Mouse (Mus musculus) brain, embryonic 14.5 days (tissue): ENCODE measurements around the gene 4632433K11Rik. TPM values are rescaled to one million over a fixed set of nuclear protein-coding genes. Genes with fewer than 3 reads are reported as not detected.
"Not testable (repeated sequence)": the region's sequence is repeated elsewhere in the genome, so short reads cannot be mapped to it uniquely, and the experiment has no call there.

Source experiments
- DNase-seq: peaks from one replicate; pipeline ENCODE4 v3.0.0-alpha.2; 2011; ENCODE audit warnings: low read depth
- CTCF ChIP-seq: fragments of 200-500 bp; IDR thresholded peaks from 2 replicates; pipeline ENCODE4 v1.5.1; 2012; ENCODE audit warnings: inconsistent platforms, mild to moderate bottlenecking, moderate library complexity, borderline replicate concordance; ENCODE audit not compliant: insufficient read depth, insufficient read length; ENCODE audit errors: extremely low read depth
- POLR2A ChIP-seq: fragments of 200-500 bp; IDR thresholded peaks from 2 replicates; pipeline ENCODE4 v1.6.1; 2012; ENCODE audit warnings: mild to moderate bottlenecking, inconsistent platforms, borderline replicate concordance; ENCODE audit not compliant: poor library complexity, insufficient read depth, insufficient read length, severe bottlenecking; ENCODE audit errors: extremely low read depth
- polyA plus RNA-seq: library from polyadenylated mRNA; depleted of rRNA; stranded (reverse); fragments of >200 nt; gene quantifications from 2 replicates; pipeline ENCODE4 v1.2.3, GENCODE M21; 2012; rRNA removed

4632433K11Rik gene
- polyA plus RNA-seq, result not detected in 2 replicates

- TF ChIP-seq CTCF (no peak), POLR2A (no peak)
- DNase-seq, result no peak
These were observed at the start of gene 4632433K11Rik for GRCm38 (mm10) chr7:5033818-5034217. Gene 4632433K11Rik, plus strand, starts transcription at chr7:5034118.

- DNase-seq, result no peak
- TF ChIP-seq CTCF (no peak), POLR2A (no peak)
These were observed 45.7 kb upstream of the 4632433K11Rik start for GRCm38 (mm10) chr7:4988250-4988649.

DNA sequence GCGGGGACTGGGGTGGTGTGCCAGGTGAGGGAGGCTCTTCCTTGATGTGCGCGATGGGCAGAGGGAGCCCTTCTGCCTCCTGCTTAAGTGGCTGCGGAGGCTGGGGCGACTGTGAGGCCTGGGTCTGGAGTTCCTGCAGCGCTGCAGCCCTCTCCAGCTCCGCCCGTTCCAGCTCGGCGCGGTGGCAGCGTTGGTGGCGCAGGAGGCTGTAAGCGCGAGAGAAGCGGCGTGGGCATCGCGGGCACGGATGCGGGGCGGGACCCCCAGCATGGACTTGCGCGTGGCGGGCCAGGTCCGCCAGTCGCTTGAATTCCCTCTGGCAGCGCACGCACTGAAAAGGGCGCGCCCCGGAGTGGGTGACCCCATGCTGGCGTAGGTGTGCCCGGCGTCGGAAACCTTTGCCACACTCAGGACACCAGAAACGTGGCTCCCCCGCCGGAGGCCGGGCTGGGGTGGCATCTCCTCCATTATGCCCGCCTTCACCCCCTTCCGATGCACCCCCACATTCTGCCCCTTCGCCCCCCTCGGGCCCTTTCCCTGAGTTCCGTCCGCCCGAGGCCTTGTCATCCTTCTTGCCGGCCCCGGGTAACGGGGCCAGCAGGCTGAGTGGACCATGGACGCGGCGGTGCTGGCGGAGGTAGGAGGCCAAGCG lies 40.4 kb upstream of the 4632433K11Rik start:
- no peak for DNase-seq
- no peak for TF ChIP-seq POLR2A
- no peak for TF ChIP-seq CTCF

DNA sequence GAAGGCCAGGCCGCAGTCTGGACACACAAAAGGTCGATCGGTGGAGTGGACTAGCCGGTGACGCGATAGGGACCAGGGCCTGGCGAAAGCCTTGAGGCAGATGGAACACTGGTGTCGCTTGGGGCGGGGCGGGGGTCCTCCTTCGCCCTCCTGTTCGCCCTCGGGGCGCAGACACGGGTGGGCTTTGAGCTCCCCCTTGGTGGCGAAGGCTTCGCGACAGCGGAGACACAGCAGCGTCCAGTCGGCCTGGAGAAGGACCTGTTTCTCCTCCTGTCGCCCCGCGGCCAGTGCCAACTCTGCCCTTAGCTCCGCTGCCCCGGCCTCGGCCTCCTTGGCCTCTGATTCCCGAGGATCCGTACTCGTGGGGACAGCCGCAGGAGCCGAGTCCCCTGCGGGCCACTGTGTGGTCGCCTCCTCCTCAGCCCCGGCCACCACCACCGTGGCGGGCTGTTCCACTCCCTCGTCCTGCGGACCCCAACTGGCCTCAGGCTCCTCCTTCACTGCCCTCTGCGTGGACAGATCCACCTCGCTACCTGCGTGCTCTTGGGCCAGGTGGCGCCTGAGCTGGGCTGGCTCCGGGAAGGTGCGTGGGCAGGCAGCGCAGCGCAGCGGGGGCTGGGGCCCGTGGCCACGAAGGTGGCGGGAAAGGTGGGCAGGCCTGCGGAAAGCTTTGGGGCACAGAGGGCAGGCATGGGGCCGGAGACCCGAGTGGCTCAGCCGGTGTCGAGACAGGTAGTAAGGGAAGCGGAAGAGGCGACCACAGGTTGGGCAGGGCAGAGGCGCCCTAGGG lies 39.7 kb upstream of the 4632433K11Rik start:
- DNase-seq, result no peak
- TF ChIP-seq CTCF, result no peak
- TF ChIP-seq POLR2A, result no peak

DNA sequence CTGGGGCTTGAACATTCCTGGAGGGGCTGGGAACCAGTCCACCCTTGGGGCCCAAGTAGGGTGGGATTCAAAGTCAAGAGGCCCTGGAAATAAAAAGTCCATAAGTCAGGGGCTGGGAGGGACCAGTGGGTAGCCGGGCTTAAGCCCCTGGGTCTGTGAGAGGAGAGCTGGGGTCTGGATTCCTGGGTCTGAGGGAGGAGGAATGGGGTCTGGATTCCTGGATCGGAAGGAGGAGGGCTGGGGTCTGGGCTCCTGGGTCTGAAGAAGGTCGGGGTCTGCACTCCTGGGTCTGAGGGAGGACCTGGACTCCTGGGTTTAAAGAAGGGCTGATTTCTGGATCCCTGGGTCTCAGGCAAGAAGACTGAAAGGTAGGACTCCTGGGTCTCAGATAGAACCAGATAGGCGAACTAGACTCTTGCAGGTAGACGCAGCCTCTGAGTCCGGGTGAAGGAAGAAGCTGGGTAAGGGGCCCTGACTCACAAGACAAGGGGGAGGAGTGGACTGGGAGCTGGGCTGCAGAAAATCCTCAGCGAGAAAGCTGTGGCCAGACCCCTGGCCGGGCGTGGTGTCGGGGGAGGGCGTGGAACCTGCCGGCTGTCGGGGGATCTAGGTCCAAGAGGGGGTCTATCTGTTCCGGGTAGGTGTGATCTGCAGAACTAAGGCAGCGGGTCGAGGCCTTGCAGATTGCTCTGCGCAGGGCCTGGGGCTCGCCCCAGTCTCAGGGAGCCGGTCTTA lies 38.5 kb upstream of the 4632433K11Rik start:
- TF ChIP-seq POLR2A, result no peak
- TF ChIP-seq CTCF, result no peak
- no peak for DNase-seq

- peak; percentile 77; the same call in 1 of the 2 replicates for TF ChIP-seq POLR2A
- TF ChIP-seq CTCF, result no peak
- DNase-seq, result peak; percentile 97
These were observed 37.7 kb upstream of the 4632433K11Rik start, which contains the start of gene Zfp579 for GRCm38 (mm10) chr7:4996003-4996895. Gene Zfp579, minus strand, starts transcription at chr7:4996158.

GRCm38 (mm10) chr7:4996934-4997333 lies 37.0 kb upstream of the 4632433K11Rik start:
- no peak for DNase-seq
- TF ChIP-seq POLR2A (no peak), CTCF (no peak)

GRCm38 (mm10) chr7:4999876-5000275 lies 34.0 kb upstream of the 4632433K11Rik start:
- no peak for DNase-seq
- TF ChIP-seq CTCF (peak; percentile 7; the same call in 1 of the 2 replicates), POLR2A (no peak)

DNA sequence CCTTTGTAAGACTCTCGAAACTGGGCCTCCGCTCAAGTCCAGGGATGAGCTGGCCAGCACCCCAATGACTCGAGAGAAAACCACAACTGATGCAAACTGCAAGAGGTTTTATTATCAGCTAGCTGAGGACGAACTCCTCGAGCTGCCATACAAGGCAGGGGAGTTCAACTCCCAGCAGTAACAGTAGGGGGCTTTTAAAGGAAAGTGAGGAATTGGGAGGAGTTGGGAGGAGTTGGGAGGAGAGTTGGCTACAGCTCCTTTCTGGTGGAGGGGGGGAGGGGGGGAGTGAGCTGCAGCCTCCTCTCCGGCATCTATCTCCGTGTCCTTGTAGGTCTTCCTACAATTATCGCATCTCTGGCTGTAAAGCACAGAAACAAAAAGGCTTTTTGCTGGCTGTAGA lies 31.0 kb upstream of the 4632433K11Rik start:
- DNase-seq, result not testable (repeated sequence)

GRCm38 (mm10) chr7:5008229-5008628 lies 25.7 kb upstream of the 4632433K11Rik start:
- TF ChIP-seq POLR2A, result no peak
- TF ChIP-seq CTCF, result no peak
- no peak for DNase-seq
